Mouse (Mus musculus): ENCODE measurements around the gene Uox. TPM values are rescaled to one million over a fixed set of nuclear protein-coding genes. Genes with fewer than 3 reads are reported as not detected.

Uox gene
- polyA plus RNA-seq, 1 experiment, result not detected

DNA sequence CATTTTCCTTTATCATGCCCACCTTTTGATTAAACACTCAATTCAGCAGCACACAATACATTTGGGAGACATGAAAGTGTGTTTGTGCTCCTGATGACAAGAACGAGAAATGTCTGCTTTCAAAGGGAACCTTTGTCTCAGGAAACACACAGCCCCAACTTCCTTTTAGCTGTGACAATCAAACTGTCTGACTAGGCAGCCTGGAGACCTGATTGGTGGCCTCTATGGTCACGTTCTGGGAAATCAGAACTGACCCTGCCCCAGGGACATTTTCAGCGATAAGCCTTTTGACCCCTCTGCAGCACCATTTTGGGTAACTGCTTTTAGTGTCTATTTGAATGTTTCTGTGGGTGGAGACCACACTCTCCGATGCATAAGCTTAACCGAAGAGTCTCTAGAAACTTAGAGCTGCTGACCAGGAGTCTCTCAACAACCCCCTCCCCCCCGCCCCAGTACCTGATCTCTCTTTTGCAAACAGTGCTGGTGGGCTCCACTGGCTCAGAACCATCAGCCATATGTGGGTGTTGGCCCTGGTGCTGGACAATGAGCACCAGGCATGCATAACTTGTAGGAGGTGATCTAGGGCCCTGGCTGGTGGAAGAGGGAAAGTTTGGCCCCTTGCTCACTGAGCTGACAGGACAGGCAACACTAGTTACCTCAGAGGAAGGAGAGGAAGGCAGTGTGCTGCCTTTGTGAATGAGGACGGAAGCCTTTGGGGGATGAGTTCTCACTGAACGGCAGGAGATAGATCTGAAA is 58.2 kb downstream of the Uox start:
- H3K4me1 ChIP-seq (ENCODE audit: control insufficient read depth), result no peaks in the 10 kb centered on the region
- H3K4me3 ChIP-seq (replicated peaks), result no peak overlapping the region
- no peaks in the 10 kb centered on the region for H3K27me3 ChIP-seq (ENCODE audit: control insufficient read depth)
- TF ChIP-seq TAL1 (IDR thresholded peaks at IDR 0.05; ENCODE audit: low read length) (no peak), GATA1 (IDR thresholded peaks at IDR 0.05; ENCODE audit: low read length) (no peak)
- no peaks in the 10 kb centered on the region for H3K36me3 ChIP-seq (ENCODE audit: control insufficient read depth)
- no peaks in the 10 kb centered on the region for H3K9me3 ChIP-seq (ENCODE audit: control insufficient read depth, low read length)

DNA sequence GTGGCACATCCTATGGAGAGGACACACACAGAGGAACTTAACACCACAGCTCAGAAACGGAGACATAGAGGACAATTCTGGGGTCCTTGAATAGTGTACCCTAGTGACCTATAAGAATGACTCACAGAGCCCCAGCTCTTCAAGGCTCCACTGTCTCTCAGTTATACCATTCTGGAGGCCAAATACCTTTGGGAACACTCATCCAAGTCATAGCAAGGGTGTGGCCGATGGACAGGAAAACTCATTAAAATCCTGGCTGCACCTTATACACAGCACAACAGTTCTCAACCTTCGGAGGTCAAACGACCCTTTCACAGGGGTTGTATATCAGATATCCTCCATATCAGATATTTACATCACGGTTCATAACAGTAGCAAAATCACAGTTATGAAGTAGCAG is 62.3 kb downstream of the Uox start:
- TF ChIP-seq TAL1 (IDR thresholded peaks at IDR 0.05; ENCODE audit: low read length), result no peak
- no peak for TF ChIP-seq GATA1 (IDR thresholded peaks at IDR 0.05; ENCODE audit: low read length)
- Histone ChIP-seq H3K36me3 (ENCODE audit: control insufficient read depth) (no peaks in the 10 kb centered on the region), H3K4me1 (ENCODE audit: control insufficient read depth) (no peaks in the 10 kb centered on the region), H3K4me3 (replicated peaks) (no peak overlapping the region), H3K27me3 (ENCODE audit: control insufficient read depth) (no peaks in the 10 kb centered on the region), H3K9me3 (ENCODE audit: control insufficient read depth, low read length) (no peaks in the 10 kb centered on the region)

DNA sequence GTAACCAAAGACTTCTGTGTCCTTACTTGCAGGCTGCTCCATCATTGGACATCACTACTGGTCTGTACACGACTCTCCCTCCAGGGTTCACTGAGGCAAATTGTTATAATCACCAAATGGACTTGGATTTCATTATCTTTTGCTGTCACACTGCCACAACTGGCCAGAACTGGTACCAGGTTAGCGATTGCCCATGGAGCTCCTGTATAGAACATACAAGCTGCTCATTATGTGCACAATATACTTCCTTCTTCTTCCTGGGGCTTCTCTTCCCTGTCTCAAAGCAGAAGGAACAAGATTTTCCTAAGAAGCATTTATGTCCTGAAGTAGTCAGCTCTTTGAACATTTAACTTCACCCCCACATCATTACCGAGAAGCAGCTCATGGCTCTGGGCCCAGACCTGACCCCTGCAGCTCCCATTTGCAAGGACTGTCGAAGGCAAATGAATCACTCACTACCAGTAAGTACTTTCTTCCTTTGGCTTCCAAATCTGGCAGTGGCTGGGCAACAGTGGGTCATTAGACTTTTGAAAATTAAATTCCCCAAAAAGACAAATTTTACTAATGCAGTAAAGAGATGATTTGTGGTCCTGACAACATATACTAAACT is 71.7 kb downstream of the Uox start:
- no peaks in the 10 kb centered on the region; the same call in 1 of the 2 replicates for H3K9me3 ChIP-seq (ENCODE audit: control insufficient read depth, low read length)
- H3K27me3 ChIP-seq (ENCODE audit: control insufficient read depth), result no peaks in the 10 kb centered on the region; the same call in none of the 2 replicates
- H3K4me3 ChIP-seq (replicated peaks), result no peak overlapping the region
- H3K4me1 ChIP-seq (ENCODE audit: control insufficient read depth), result peaks cover 7% of the 10 kb centered on the region
- TF ChIP-seq TAL1 (IDR thresholded peaks at IDR 0.05; ENCODE audit: low read length) (no peak), GATA1 (IDR thresholded peaks at IDR 0.05; ENCODE audit: low read length) (no peak)
- H3K36me3 ChIP-seq (ENCODE audit: control insufficient read depth), result no peaks in the 10 kb centered on the region

DNA sequence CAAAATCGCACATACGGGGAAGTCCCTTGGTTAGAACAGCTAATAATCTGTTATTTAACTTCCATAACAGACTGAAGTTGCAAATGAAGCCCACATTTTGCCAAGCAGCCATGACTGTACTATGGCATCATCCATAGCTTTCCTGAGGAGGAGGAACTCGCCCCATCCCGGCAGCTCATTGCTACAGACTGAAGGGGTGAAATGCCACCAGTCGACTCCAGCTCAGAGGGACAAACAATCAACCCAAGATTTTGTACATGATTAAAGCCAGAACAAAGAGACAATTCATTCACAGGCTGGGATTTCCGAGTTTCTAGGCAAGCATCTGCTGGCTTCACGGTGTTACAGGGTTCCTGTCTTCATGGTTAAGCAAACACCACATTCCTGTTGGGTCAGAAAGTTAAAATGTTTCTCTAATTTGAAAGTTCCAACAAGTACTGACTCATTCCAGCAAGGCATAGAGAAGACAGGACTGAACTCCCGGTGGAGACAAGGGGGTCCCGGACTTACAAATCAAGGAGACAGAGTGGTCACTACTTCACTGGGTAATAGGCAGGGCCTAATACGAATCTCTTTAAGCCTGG is 79.2 kb downstream of the Uox start:
- no peak for TF ChIP-seq TAL1 (IDR thresholded peaks at IDR 0.05; ENCODE audit: low read length)
- TF ChIP-seq GATA1 (IDR thresholded peaks at IDR 0.05; ENCODE audit: low read length), result no peak
- H3K4me3 ChIP-seq (replicated peaks), result no peak overlapping the region
- no peaks in the 10 kb centered on the region for H3K27me3 ChIP-seq (ENCODE audit: control insufficient read depth)
- peaks cover 22% of the 10 kb centered on the region for H3K4me1 ChIP-seq (ENCODE audit: control insufficient read depth)
- H3K9me3 ChIP-seq (ENCODE audit: control insufficient read depth, low read length), result no peaks in the 10 kb centered on the region
- H3K36me3 ChIP-seq (ENCODE audit: control insufficient read depth), result no peaks in the 10 kb centered on the region

DNA sequence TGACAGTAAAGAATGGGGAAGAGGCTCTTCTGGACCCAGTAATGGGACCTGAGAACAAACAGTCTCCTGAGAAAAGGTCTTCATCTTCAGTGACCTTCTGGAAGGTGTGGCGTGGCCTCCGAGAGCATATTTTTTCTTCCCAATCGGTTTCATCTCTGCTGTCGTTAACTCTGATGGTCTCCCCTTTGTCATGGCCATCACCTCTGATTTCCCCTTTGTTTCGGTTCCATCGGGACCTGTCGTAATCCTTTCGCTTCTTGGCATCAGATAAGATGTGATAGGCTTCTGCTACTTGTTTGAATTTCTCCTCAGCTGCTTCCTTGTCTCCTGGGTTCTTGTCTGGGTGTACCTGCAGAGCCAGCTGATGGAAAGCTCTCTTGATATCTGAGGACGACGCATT is 80.5 kb downstream of the Uox start:
- peaks cover 34% of the 10 kb centered on the region for H3K4me1 ChIP-seq (ENCODE audit: control insufficient read depth)
- H3K36me3 ChIP-seq (ENCODE audit: control insufficient read depth), result no peaks in the 10 kb centered on the region
- H3K4me3 ChIP-seq (replicated peaks), result no peak overlapping the region
- no peaks in the 10 kb centered on the region for H3K27me3 ChIP-seq (ENCODE audit: control insufficient read depth)
- no peak for TF ChIP-seq TAL1 (IDR thresholded peaks at IDR 0.05; ENCODE audit: low read length)
- TF ChIP-seq GATA1 (IDR thresholded peaks at IDR 0.05; ENCODE audit: low read length), result no peak
- no peaks in the 10 kb centered on the region for H3K9me3 ChIP-seq (ENCODE audit: control insufficient read depth, low read length)

- no peaks in the 10 kb centered on the region for H3K27me3 ChIP-seq (ENCODE audit: control insufficient read depth)
- TF ChIP-seq TAL1 (IDR thresholded peaks at IDR 0.05; ENCODE audit: low read length) (no peak), GATA1 (IDR thresholded peaks at IDR 0.05; ENCODE audit: low read length) (no peak)
- H3K4me3 ChIP-seq (replicated peaks), result no peak within 1 kb of the TSS
- no peaks in the 10 kb centered on the region for H3K9me3 ChIP-seq (ENCODE audit: control insufficient read depth, low read length)
- peaks cover 38% of the 10 kb centered on the region for H3K4me1 ChIP-seq (ENCODE audit: control insufficient read depth)
- no peaks in the 10 kb centered on the region for H3K36me3 ChIP-seq (ENCODE audit: control insufficient read depth)
Measured at GRCm38 (mm10) chr3:146651217-146651616, 81.0 kb downstream of the Uox start, which contains the start of gene 4930503B20Rik. TSS of gene 4930503B20Rik (minus strand) at chr3:146651317.

DNA sequence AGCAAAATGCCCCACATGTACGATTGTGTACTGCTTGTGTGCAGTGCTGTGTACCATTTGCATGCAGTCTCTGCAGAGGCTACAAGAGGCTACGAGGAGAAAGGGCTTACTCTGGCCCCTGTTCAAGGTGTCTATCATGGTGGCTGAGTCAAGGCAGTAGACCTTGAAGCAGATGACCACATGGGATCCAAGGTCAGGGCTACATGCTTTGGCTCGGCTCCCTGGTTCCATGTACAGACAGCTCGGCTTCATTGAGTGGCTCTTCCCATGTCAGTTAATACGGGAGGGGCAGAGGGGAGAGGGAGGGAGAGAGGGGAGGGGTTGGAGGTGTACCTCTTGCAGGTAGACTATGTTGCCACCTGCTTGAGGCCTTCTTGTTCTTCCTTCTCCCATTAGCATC is 82.2 kb downstream of the Uox start:
- H3K4me3 ChIP-seq (replicated peaks), result no peak overlapping the region
- no peak for TF ChIP-seq TAL1 (IDR thresholded peaks at IDR 0.05; ENCODE audit: low read length)
- no peak for TF ChIP-seq GATA1 (IDR thresholded peaks at IDR 0.05; ENCODE audit: low read length)
- no peaks in the 10 kb centered on the region for H3K9me3 ChIP-seq (ENCODE audit: control insufficient read depth, low read length)
- H3K36me3 ChIP-seq (ENCODE audit: control insufficient read depth), result no peaks in the 10 kb centered on the region
- peaks cover 38% of the 10 kb centered on the region for H3K4me1 ChIP-seq (ENCODE audit: control insufficient read depth)
- no peaks in the 10 kb centered on the region for H3K27me3 ChIP-seq (ENCODE audit: control insufficient read depth)

DNA sequence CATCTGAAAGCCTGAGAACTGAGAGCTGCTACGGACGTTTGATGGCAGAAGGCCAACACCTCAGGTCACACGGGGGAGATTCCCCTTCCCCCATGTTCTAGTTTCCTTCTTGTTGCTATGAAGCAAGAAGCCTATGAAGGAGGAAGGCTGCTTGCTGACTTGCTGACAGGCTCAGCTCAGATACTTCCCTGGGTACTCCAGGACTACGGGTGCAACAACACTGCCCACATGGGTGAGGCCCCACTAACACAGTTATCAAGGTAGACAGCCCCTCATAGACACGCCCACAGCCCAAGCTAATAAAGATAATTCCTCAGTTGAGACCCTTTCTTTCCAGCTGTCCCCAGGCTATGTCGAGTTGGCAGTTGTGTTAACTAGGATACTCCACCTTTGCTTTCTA is 83.5 kb downstream of the Uox start:
- Histone ChIP-seq H3K4me3 (replicated peaks) (peak overlapping the region; percentile 47), H3K36me3 (ENCODE audit: control insufficient read depth) (no peaks in the 10 kb centered on the region), H3K9me3 (ENCODE audit: control insufficient read depth, low read length) (no peaks in the 10 kb centered on the region), H3K27me3 (ENCODE audit: control insufficient read depth) (no peaks in the 10 kb centered on the region), H3K4me1 (ENCODE audit: control insufficient read depth) (peaks cover 38% of the 10 kb centered on the region)
- TF ChIP-seq GATA1 (IDR thresholded peaks at IDR 0.05; ENCODE audit: low read length), result no peak
- TF ChIP-seq TAL1 (IDR thresholded peaks at IDR 0.05; ENCODE audit: low read length), result no peak

DNA sequence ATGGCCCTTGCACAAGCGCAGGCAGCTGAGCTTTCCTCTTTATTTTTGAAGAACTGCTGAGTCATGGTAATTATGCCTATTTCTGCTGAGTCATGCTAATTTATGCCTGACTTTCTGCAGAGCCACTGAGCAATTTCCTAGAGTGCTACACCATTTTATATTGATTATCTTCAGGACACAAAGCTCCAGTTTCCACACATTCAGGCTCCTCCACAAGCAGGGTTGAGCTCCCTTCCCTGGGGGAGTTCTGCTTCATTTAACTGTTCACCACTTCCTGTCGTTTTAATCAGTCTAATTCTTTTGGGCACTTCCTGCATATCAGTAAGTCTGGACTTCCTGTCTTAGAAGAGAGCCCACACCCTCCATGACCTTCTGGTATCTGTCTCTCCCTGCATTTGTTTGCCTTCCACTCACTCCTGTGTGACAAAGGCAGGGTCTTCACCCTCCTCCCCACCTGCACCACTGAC is 84.9 kb downstream of the Uox start:
- H3K27me3 ChIP-seq (ENCODE audit: control insufficient read depth), result no peaks in the 10 kb centered on the region
- peaks cover 38% of the 10 kb centered on the region for H3K4me1 ChIP-seq (ENCODE audit: control insufficient read depth)
- peak overlapping the region; percentile 34 for H3K4me3 ChIP-seq (replicated peaks)
- no peaks in the 10 kb centered on the region for H3K9me3 ChIP-seq (ENCODE audit: control insufficient read depth, low read length)
- H3K36me3 ChIP-seq (ENCODE audit: control insufficient read depth), result no peaks in the 10 kb centered on the region
- TF ChIP-seq GATA1 (IDR thresholded peaks at IDR 0.05; ENCODE audit: low read length) (no peak), TAL1 (IDR thresholded peaks at IDR 0.05; ENCODE audit: low read length) (no peak)

All from erythroblast, embryonic 14.5 days (primary cell).